Mouse (Mus musculus): Measurements from ENCODE around the gene 1700016C15Rik.

Gene 1700016C15Rik

GRCm38 (mm10) chr1:177796193-177796939 lies 66.8 kb downstream of the 1700016C15Rik start, which contains the start of gene Adss:
Adss (minus strand) TSS chr1:177796511.
- DNase-seq (ENCODE audit: low spot score in 2 of 2) = peak; percentile 99

GRCm38 (mm10) chr1:177797151-177797755 lies 67.6 kb downstream of the 1700016C15Rik start:
- peak in 1 of 2 experiments; percentile 12 for DNase-seq (ENCODE audit: low spot score in 2 of 2)
